Mouse (Mus musculus) retina, embryonic 14.5 days (tissue): Measurements from ENCODE around the gene Fgd6.

Source experiments
- DNase-seq: peaks from one replicate; pipeline ENCODE4 v3.0.0-alpha.2; 2015; ENCODE audit warnings: low spot score

The Fgd6 gene

DNA sequence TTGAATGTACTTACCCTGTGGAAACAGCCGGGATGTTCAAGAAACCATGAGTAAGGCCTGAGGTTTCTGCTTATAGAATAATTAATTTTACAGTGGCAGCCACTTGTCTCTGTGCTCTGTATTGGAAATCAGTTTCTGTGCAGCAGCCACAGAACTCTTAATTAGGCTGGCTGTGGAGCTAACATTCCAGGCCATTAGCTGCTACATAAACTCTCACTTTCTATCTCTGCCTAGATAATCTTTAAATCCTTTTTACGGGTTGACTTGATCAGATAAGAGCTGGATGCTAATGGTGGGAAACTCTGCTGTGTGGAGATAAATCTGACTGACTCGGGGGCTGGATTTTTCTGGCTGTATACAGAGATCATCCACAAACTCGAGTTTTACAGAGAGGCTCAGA, 147.4 kb downstream of the Fgd6 start:
- peak; percentile 22 for DNase-seq
